Mouse (Mus musculus): ENCODE results near the gene Casz1.

DNA sequence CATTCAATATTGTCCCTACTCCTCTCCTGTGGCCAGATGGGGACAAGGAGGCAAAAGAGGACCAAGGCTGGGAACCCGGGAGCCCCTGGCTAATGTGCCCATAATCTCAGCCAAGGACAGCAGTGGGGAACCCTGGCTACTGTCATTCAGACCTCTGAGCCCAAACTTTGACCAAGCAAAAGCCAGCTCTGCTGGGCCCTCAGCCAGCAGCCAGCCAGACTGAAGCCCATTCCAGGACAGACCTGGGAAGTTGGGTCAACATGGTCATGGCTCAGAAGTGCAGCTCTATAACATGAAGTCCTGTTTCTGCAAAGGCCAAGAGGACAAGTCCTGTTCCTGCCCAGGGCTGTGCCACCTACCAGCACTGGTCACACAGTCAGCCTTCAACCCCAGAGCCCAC lies 157.9 kb downstream of the Casz1 start:
- TF ChIP-seq TAL1 (IDR thresholded peaks at IDR 0.05; ENCODE audit: low read length) (no peak), GATA1 (IDR thresholded peaks at IDR 0.05; ENCODE audit: low read length) (no peak)
